Mouse (Mus musculus): Measurements from ENCODE around the gene Sdk1. TPM values are rescaled to one million over a fixed set of nuclear protein-coding genes. Genes with fewer than 3 reads are reported as not detected.

Sdk1 gene
- total and polyA plus RNA-seq, 3 experiments: not detected

- Histone ChIP-seq H3K27ac (ENCODE audit: control insufficient read depth, low read depth, low read length) (no peak overlapping the region), H3K4me3 (ENCODE audit: control insufficient read depth in 1 of 2, insufficient read depth in 1 of 2, low read depth in 2 of 2, low read length in 2 of 2) (no peak overlapping the region), H3K36me3 (ENCODE audit: control insufficient read depth in 1 of 2, insufficient read depth in 2 of 2, low read length in 2 of 2) (no peaks in the 10 kb centered on the region), H3K79me2 (ENCODE audit: control insufficient read depth, insufficient read depth, low read length, poor library complexity) (no peaks in the 10 kb centered on the region), H3K9me3 (replicated peaks; ENCODE audit: insufficient read depth, low read length) (no peaks in the 10 kb centered on the region), H3K4me1 (ENCODE audit: control insufficient read depth in 1 of 2, insufficient read depth in 2 of 2, low read length in 2 of 2) (no peaks in the 10 kb centered on the region), H3K27me3 (ENCODE audit: control insufficient read depth in 1 of 2, insufficient read depth in 2 of 2, low read length in 2 of 2) (no peaks in the 10 kb centered on the region), H3K9ac (ENCODE audit: control insufficient read depth, low read depth, low read length, poor library complexity, severe bottlenecking) (no peak overlapping the region)
- TF ChIP-seq HCFC1 (IDR thresholded peaks at IDR 0.05; ENCODE audit: low read depth, low read length) (no peak), MYB (IDR thresholded peaks at IDR 0.05; ENCODE audit: low read depth, low read length) (no peak), RAD21 (IDR thresholded peaks at IDR 0.05; ENCODE audit: low read depth, low read length) (no peak), MAX (IDR thresholded peaks at IDR 0.05; ENCODE audit: low read length) (no peak), JUND (IDR thresholded peaks at IDR 0.05; ENCODE audit: low read depth, low read length) (no peak), CHD2 (IDR thresholded peaks at IDR 0.05; ENCODE audit: low read length) (no peak), CHD1 (IDR thresholded peaks at IDR 0.05; ENCODE audit: low read depth, low read length) (no peak), GABPA (IDR thresholded peaks at IDR 0.05; ENCODE audit: low read depth, low read length) (no peak), TAL1 (IDR thresholded peaks at IDR 0.05; ENCODE audit: low read length) (no peak), CTCF (IDR thresholded peaks at IDR 0.05 in 2 of 3, conservative IDR thresholded peaks at IDR 0.05 in 1 of 3; ENCODE audit: control insufficient read depth in 1 of 3, insufficient read depth in 1 of 3, low read depth in 2 of 3, low read length in 3 of 3, poor library complexity in 1 of 3, severe bottlenecking in 1 of 3) (no peak)
- DNase-seq (ENCODE audit: low read depth, low spot score): no peak
Observed at GRCm38 (mm10) chr5:142156868-142157852, 915.9 kb downstream of the Sdk1 start.

- no peak overlapping the region for H3K4me3 ChIP-seq (ENCODE audit: control insufficient read depth in 1 of 2, insufficient read depth in 1 of 2, low read depth in 2 of 2, low read length in 2 of 2)
- no peaks in the 10 kb centered on the region for H3K9me3 ChIP-seq (replicated peaks; ENCODE audit: insufficient read depth, low read length)
- no peak for DNase-seq (ENCODE audit: low read depth, low spot score)
- no peaks in the 10 kb centered on the region for H3K36me3 ChIP-seq (ENCODE audit: control insufficient read depth in 1 of 2, insufficient read depth in 2 of 2, low read length in 2 of 2)
- no peaks in the 10 kb centered on the region for H3K79me2 ChIP-seq (ENCODE audit: control insufficient read depth, insufficient read depth, low read length, poor library complexity)
- no peaks in the 10 kb centered on the region for H3K4me1 ChIP-seq (ENCODE audit: control insufficient read depth in 1 of 2, insufficient read depth in 2 of 2, low read length in 2 of 2)
- H3K9ac ChIP-seq (ENCODE audit: control insufficient read depth, low read depth, low read length, poor library complexity, severe bottlenecking): no peak overlapping the region
- TF ChIP-seq E2F4 (IDR thresholded peaks at IDR 0.05; ENCODE audit: borderline replicate concordance, low read depth, low read length): no peak
- no peak for TF ChIP-seq ELF1 (IDR thresholded peaks at IDR 0.05; ENCODE audit: low read depth, low read length)
- TF ChIP-seq TCF12 (IDR thresholded peaks at IDR 0.05; ENCODE audit: low read depth, low read length): no peak
- no peak for TF ChIP-seq SIN3A (IDR thresholded peaks at IDR 0.05; ENCODE audit: low read length)
- no peak overlapping the region for H3K27ac ChIP-seq (ENCODE audit: control insufficient read depth, low read depth, low read length)
- H3K27me3 ChIP-seq (ENCODE audit: control insufficient read depth in 1 of 2, insufficient read depth in 2 of 2, low read length in 2 of 2): no peaks in the 10 kb centered on the region
Observed at GRCm38 (mm10) chr5:142163483-142163882, 922.2 kb downstream of the Sdk1 start.

- H3K4me3 ChIP-seq (ENCODE audit: control insufficient read depth in 1 of 2, insufficient read depth in 1 of 2, low read depth in 2 of 2, low read length in 2 of 2): no peak overlapping the region
- TF ChIP-seq POLR2AphosphoS5 (IDR thresholded peaks at IDR 0.05; ENCODE audit: borderline replicate concordance, low read depth, low read length): no peak
- no peaks in the 10 kb centered on the region for H3K79me2 ChIP-seq (ENCODE audit: control insufficient read depth, insufficient read depth, low read length, poor library complexity)
- no peak overlapping the region for H3K9ac ChIP-seq (ENCODE audit: control insufficient read depth, low read depth, low read length, poor library complexity, severe bottlenecking)
- DNase-seq (ENCODE audit: low read depth, low spot score): no peak
- H3K27me3 ChIP-seq (ENCODE audit: control insufficient read depth in 1 of 2, insufficient read depth in 2 of 2, low read length in 2 of 2): no peaks in the 10 kb centered on the region
- no peaks in the 10 kb centered on the region for H3K36me3 ChIP-seq (ENCODE audit: control insufficient read depth in 1 of 2, insufficient read depth in 2 of 2, low read length in 2 of 2)
- no peaks in the 10 kb centered on the region for H3K9me3 ChIP-seq (replicated peaks; ENCODE audit: insufficient read depth, low read length)
- no peak overlapping the region for H3K27ac ChIP-seq (ENCODE audit: control insufficient read depth, low read depth, low read length)
- no peaks in the 10 kb centered on the region for H3K4me1 ChIP-seq (ENCODE audit: control insufficient read depth in 1 of 2, insufficient read depth in 2 of 2, low read length in 2 of 2)
Observed at GRCm38 (mm10) chr5:142173636-142174035, 932.3 kb downstream of the Sdk1 start.

Data from MEL (cell line).